Mouse (Mus musculus) cerebellum, adult 2 months (tissue): ENCODE measurements around the gene Akr1b3.

Experiments
- CTCF ChIP-seq: fragments of 200-500 bp; IDR thresholded peaks from 2 replicates; pipeline ENCODE4 v1.5.1; 2011; ENCODE audit warnings: low read depth, mild to moderate bottlenecking, control low read depth, low read length, moderate library complexity, borderline replicate concordance; ENCODE audit not compliant: insufficient read depth
- POLR2A ChIP-seq: fragments of 200-500 bp; IDR thresholded peaks from 2 replicates; pipeline ENCODE4 v1.6.1; 2011; ENCODE audit warnings: low read length, control low read depth, borderline replicate concordance; ENCODE audit not compliant: insufficient read depth

- TF ChIP-seq CTCF (no peak), POLR2A (peak; percentile 36; the same call in 1 of the 2 replicates)
Measured at GRCm38 (mm10) chr6:34316854-34317771, at the start of gene Akr1b3.
